Mouse (Mus musculus) G1E (cell line): ENCODE measurements around the gene Irak2. TPM values are rescaled to one million over a fixed set of nuclear protein-coding genes. Genes with fewer than 3 reads are reported as not detected.

ENCODE experiments used
- ATAC-seq: 2 replicates; pipeline ENCODE4 v1.8.0; 2016; ENCODE audit warnings: mild to moderate bottlenecking; ENCODE audit not compliant: insufficient number of reproducible peaks, poor library complexity, low FRiP score, severe bottlenecking; ENCODE audit errors: extremely low read depth
- DNase-seq: peaks from one replicate; pipeline ENCODE4 v3.0.0; 2012; ENCODE audit warnings: low spot score
- H3K27me3 ChIP-seq: 2 replicates; pipeline ENCODE4 v1.6.1; 2012; ENCODE audit warnings: mild to moderate bottlenecking, low read length, inconsistent platforms; ENCODE audit not compliant: insufficient read depth
- H3K36me3 ChIP-seq: replicated peaks from 2 replicates; pipeline ENCODE3; 2012; ENCODE audit warnings: mild to moderate bottlenecking, inconsistent platforms
- H3K4me1 ChIP-seq: 2 replicates; pipeline ENCODE4 v1.6.1; 2012; ENCODE audit warnings: low read depth, low read length, inconsistent platforms, mixed read lengths; ENCODE audit not compliant: insufficient read depth
- H3K4me3 ChIP-seq: 2 replicates; pipeline ENCODE4 v1.5.1; 2012; ENCODE audit warnings: low read depth, mild to moderate bottlenecking, inconsistent platforms, low read length, moderate library complexity, mixed read lengths
- H3K9me3 ChIP-seq: replicated peaks from 2 replicates; pipeline ENCODE4 v1.6.1; 2012; ENCODE audit warnings: inconsistent platforms
- CTCF ChIP-seq: IDR thresholded peaks from 2 replicates; pipeline ENCODE4 v1.5.1; 2012; ENCODE audit warnings: low read depth, low read length, inconsistent platforms, mixed read lengths
- GATA1 ChIP-seq: IDR thresholded peaks from 2 replicates; pipeline ENCODE4 v1.6.1; 2012; ENCODE audit warnings: borderline replicate concordance, low read length, inconsistent platforms, mixed read lengths
- GATA2 ChIP-seq: IDR thresholded peaks from 2 replicates; pipeline ENCODE4 v1.6.1; 2012; ENCODE audit warnings: low read depth, low read length, inconsistent platforms, borderline replicate concordance
- POLR2AphosphoS5 ChIP-seq: IDR thresholded peaks from 2 replicates; pipeline ENCODE4 v1.6.1; 2012; ENCODE audit warnings: low read depth, low read length, inconsistent platforms; ENCODE audit not compliant: insufficient replicate concordance
- TAL1 ChIP-seq: conservative IDR thresholded peaks from 2 replicates; pipeline ENCODE4 v1.6.1; 2012; ENCODE audit warnings: low read depth, low read length, inconsistent platforms, mixed read lengths
- polyA plus RNA-seq: library from polyadenylated mRNA; stranded (reverse); fragments of >175 nt; gene quantifications from 2 replicates; pipeline ENCODE4 v1.2.3, GENCODE M21; 2012
- total RNA-seq, 2 experiments: library from RNA; stranded (forward) in 1 of 2; stranded (reverse) in 1 of 2; fragments of 200-1000 nt in 1 of 2; fragments of >200 nt in 1 of 2; fragmentation: Nextera tagmentation in 1 of 2; gene quantifications; 2 replicates each; pipeline ENCODE4 v1.2.3; 2014 to 2017

Irak2 gene
- total and polyA plus RNA-seq, 3 experiments = 7.4 to 10.9 (median 10.2) TPM

GRCm38 (mm10) chr6:113672989-113673388, 34.7 kb downstream of the Irak2 start:
- no peak for ATAC-seq
- no peak for DNase-seq
- no peaks in the 10 kb centered on the region; the same call in 1 of the 2 replicates for H3K9me3 ChIP-seq
- H3K27me3 ChIP-seq = no peaks in the 10 kb centered on the region
- H3K36me3 ChIP-seq = peaks cover 41% of the 10 kb centered on the region
- TF ChIP-seq POLR2AphosphoS5 (no peak), GATA1 (no peak), GATA2 (no peak), TAL1 (no peak), CTCF (no peak)
- H3K4me3 ChIP-seq = no peak overlapping the region
- H3K4me1 ChIP-seq = peaks cover 17% of the 10 kb centered on the region; the same call in 1 of the 2 replicates

- Histone ChIP-seq H3K4me3 (no peak overlapping the region), H3K36me3 (peaks cover 44% of the 10 kb centered on the region), H3K9me3 (no peaks in the 10 kb centered on the region; the same call in 1 of the 2 replicates), H3K27me3 (no peaks in the 10 kb centered on the region), H3K4me1 (peaks cover 20% of the 10 kb centered on the region)
- ATAC-seq (peak; percentile 22; the same call in 1 of the 2 replicates), DNase-seq (no peak)
- no peak for TF ChIP-seq POLR2AphosphoS5
- no peak for TF ChIP-seq GATA2
- TF ChIP-seq TAL1 = no peak
- no peak for TF ChIP-seq CTCF
- no peak for TF ChIP-seq GATA1
Measured at GRCm38 (mm10) chr6:113675234-113675633, 37.0 kb downstream of the Irak2 start.

DNA sequence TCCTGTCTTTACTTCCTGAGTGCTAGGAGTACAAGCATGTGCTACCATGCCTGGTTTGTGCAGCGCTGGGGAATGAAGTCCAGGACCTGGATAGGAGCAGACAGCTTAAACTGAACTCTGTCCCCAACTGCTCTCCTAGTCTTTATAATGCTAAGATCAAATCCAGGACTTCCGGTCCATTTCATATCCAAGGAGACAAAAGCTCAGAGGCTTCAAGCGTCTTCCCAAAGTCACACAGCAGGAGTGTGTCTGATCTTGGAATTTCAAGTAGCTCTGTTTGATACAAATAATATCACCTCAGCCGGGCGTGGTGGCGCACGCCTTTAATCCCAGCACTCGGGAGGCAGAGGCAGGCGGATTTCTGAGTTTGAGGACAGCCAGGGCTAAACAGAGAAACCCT, 37.7 kb downstream of the Irak2 start:
- no peaks in the 10 kb centered on the region for H3K27me3 ChIP-seq
- ATAC-seq (no peak), DNase-seq (no peak)
- H3K4me3 ChIP-seq = no peak overlapping the region
- H3K9me3 ChIP-seq = no peaks in the 10 kb centered on the region; the same call in 1 of the 2 replicates
- peaks cover 43% of the 10 kb centered on the region for H3K36me3 ChIP-seq
- no peak for TF ChIP-seq POLR2AphosphoS5
- no peak for TF ChIP-seq CTCF
- TF ChIP-seq TAL1 = no peak
- no peak for TF ChIP-seq GATA1
- TF ChIP-seq GATA2 = no peak
- peaks cover 22% of the 10 kb centered on the region for H3K4me1 ChIP-seq

GRCm38 (mm10) chr6:113677070-113677734, 38.9 kb downstream of the Irak2 start:
- no peak overlapping the region for H3K4me3 ChIP-seq
- no peaks in the 10 kb centered on the region for H3K9me3 ChIP-seq
- TF ChIP-seq TAL1 (no peak), POLR2AphosphoS5 (no peak), GATA1 (no peak), CTCF (no peak), GATA2 (no peak)
- no peak for DNase-seq
- H3K4me1 ChIP-seq = peaks cover 30% of the 10 kb centered on the region
- peaks cover 38% of the 10 kb centered on the region for H3K36me3 ChIP-seq
- H3K27me3 ChIP-seq = no peaks in the 10 kb centered on the region
- no peak for ATAC-seq

GRCm38 (mm10) chr6:113678246-113679012, 40.2 kb downstream of the Irak2 start:
- H3K4me3 ChIP-seq = no peak overlapping the region
- peaks cover 32% of the 10 kb centered on the region for H3K36me3 ChIP-seq
- DNase-seq (no peak), ATAC-seq (no peak)
- H3K4me1 ChIP-seq = peaks cover 33% of the 10 kb centered on the region
- no peak for TF ChIP-seq GATA2
- TF ChIP-seq POLR2AphosphoS5 = no peak
- no peak for TF ChIP-seq GATA1
- no peak for TF ChIP-seq CTCF
- TF ChIP-seq TAL1 = no peak
- no peaks in the 10 kb centered on the region for H3K9me3 ChIP-seq
- H3K27me3 ChIP-seq = no peaks in the 10 kb centered on the region

DNA sequence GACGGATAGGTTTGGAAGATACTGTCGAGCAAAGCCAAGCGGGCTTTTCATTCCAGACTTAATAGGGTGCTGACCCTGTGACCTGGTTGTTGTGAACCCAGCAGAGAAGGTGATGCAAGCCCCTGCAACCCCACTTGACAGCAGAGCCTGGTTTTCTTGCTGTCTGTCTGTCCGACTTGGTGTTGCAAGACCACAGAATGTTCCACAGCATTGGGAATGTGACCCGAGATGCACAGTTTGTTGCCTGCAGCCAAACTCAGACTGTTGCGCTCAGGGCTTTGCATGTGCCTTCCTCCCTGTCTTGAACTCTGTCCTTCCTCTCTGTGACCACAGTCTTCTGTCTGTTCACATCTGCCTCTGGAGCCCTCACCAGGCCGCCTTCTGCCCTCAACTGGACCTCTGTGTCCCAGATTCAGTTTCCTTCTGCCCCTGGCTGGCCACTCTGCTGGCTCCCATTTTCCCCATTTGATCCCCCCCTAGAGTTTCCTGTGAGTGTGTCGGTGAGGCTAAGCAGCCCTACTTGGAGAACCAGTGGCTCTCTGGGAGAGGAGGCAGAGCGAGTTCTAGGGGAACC, 41.8 kb downstream of the Irak2 start:
- DNase-seq = no peak
- H3K36me3 ChIP-seq = peaks cover 30% of the 10 kb centered on the region
- no peak overlapping the region for H3K4me3 ChIP-seq
- H3K4me1 ChIP-seq = peaks cover 34% of the 10 kb centered on the region
- no peak for TF ChIP-seq GATA1
- no peak for TF ChIP-seq POLR2AphosphoS5
- no peak for TF ChIP-seq GATA2
- no peak for TF ChIP-seq CTCF
- no peak for TF ChIP-seq TAL1
- no peaks in the 10 kb centered on the region for H3K27me3 ChIP-seq
- H3K9me3 ChIP-seq = no peaks in the 10 kb centered on the region
- ATAC-seq = no peak
